Mouse (Mus musculus) lung, postnatal 10 days (tissue): ENCODE results near the gene Tmem274.

Experiments used
- DNase-seq: peaks from one replicate; pipeline ENCODE4 v3.0.0; 2021

Tmem274 gene

GRCm38 (mm10) chr4:149484566-149484965 lies 7.4 kb downstream of the Tmem274 start:
- peak; percentile 22 for DNase-seq

GRCm38 (mm10) chr4:149485053-149485824 lies 8.1 kb downstream of the Tmem274 start, which contains the start of the genes Nmnat1 and Lzic:
TSS of gene Nmnat1 (minus strand) at chr4:149485202.
TSS of gene Lzic (plus strand) at chr4:149485229.
- peak; percentile 97 for DNase-seq

- peak; percentile 51 for DNase-seq
These were observed 8.6 kb downstream of the Tmem274 start for GRCm38 (mm10) chr4:149485825-149486206.

GRCm38 (mm10) chr4:149487729-149488128 lies 10.6 kb downstream of the Tmem274 start:
- no peak for DNase-seq

- no peak for DNase-seq
These were observed 12.4 kb downstream of the Tmem274 start for GRCm38 (mm10) chr4:149489415-149490240.

GRCm38 (mm10) chr4:149491151-149491550 lies 14.0 kb downstream of the Tmem274 start:
- DNase-seq: no peak

- no peak for DNase-seq
These were observed 19.4 kb downstream of the Tmem274 start for GRCm38 (mm10) chr4:149496612-149497011.

GRCm38 (mm10) chr4:149498901-149499300 lies 21.7 kb downstream of the Tmem274 start:
- DNase-seq: no peak

GRCm38 (mm10) chr4:149499790-149500189 lies 22.6 kb downstream of the Tmem274 start:
- no peak for DNase-seq

- DNase-seq: no peak
These were observed 27.2 kb downstream of the Tmem274 start for GRCm38 (mm10) chr4:149504363-149504762.

- no peak for DNase-seq
These were observed 27.7 kb downstream of the Tmem274 start for GRCm38 (mm10) chr4:149504858-149505257.

GRCm38 (mm10) chr4:149505261-149505967 lies 28.2 kb downstream of the Tmem274 start:
- no peak for DNase-seq

- no peak for DNase-seq
These were observed 29.7 kb downstream of the Tmem274 start for GRCm38 (mm10) chr4:149506904-149507303.

- peak; percentile 61 for DNase-seq
These were observed 34.1 kb downstream of the Tmem274 start for GRCm38 (mm10) chr4:149511221-149511646.

GRCm38 (mm10) chr4:149512072-149512471 lies 34.9 kb downstream of the Tmem274 start:
- no peak for DNase-seq

- no peak for DNase-seq
These were observed 38.5 kb downstream of the Tmem274 start for GRCm38 (mm10) chr4:149515706-149516105.

GRCm38 (mm10) chr4:149517868-149518340 lies 40.7 kb downstream of the Tmem274 start, which contains the start of gene Ctnnbip1:
TSS of gene Ctnnbip1 (plus strand) at chr4:149518236.
- peak; percentile 99 for DNase-seq

- peak; percentile 26 for DNase-seq
These were observed 41.4 kb downstream of the Tmem274 start for GRCm38 (mm10) chr4:149518351-149519220.

- DNase-seq: no peak
These were observed 44.1 kb downstream of the Tmem274 start for GRCm38 (mm10) chr4:149521258-149521657.

- no peak for DNase-seq
These were observed 46.8 kb downstream of the Tmem274 start for GRCm38 (mm10) chr4:149523961-149524360.

GRCm38 (mm10) chr4:149525170-149525569 lies 48.0 kb downstream of the Tmem274 start:
- no peak for DNase-seq

GRCm38 (mm10) chr4:149525811-149526210 lies 48.6 kb downstream of the Tmem274 start:
- DNase-seq: no peak
